Mouse (Mus musculus) liver, embryonic 14.5 days (tissue): ENCODE results near the gene Gm45337. TPM values are rescaled to one million over a fixed set of nuclear protein-coding genes. Genes with fewer than 3 reads are reported as not detected.

Experiments
- ATAC-seq: fragments of 200-750 bp; cut with Nextera tagmentation; 2 replicates; pipeline ENCODE4 v1.8.0; 2017; ENCODE audit warnings: moderate number of reproducible peaks, mild to moderate bottlenecking, moderate library complexity; ENCODE audit not compliant: insufficient read depth
- DNase-seq, 3 experiments: peaks; one replicate each; pipeline ENCODE4 v3.0.0-alpha.2; 2012 to 2013; ENCODE audit warnings: low read depth in 3 of 3, low spot score in 3 of 3
- H3K27ac ChIP-seq: fragments of 300-500 bp; sonication (generic); 2 replicates; pipeline ENCODE4 v1.5.1; 2014; ENCODE audit warnings: moderate library complexity, mild to moderate bottlenecking, control low read depth, inconsistent platforms
- H3K27me3 ChIP-seq: fragments of 300-500 bp; sonication (generic); 2 replicates; pipeline ENCODE4 v1.6.1; 2014; ENCODE audit warnings: mild to moderate bottlenecking, low read length, moderate library complexity; ENCODE audit not compliant: control insufficient read depth, insufficient read depth
- H3K36me3 ChIP-seq: fragments of 300-500 bp; sonication (generic); replicated peaks from 2 replicates; pipeline ENCODE4 v1.6.1; 2014; ENCODE audit warnings: low read depth; ENCODE audit not compliant: control insufficient read depth, insufficient read depth
- H3K4me1 ChIP-seq, 2 experiments: fragments of 200-500 bp in 1 of 2; fragments of 300-500 bp in 1 of 2; sonication (generic) in 1 of 2; replicated peaks; 2 replicates each; pipeline ENCODE4 v1.6.1; 2012 to 2014; ENCODE audit warnings: antibody characterized with exemption in 1 of 2, inconsistent platforms in 1 of 2, low read length in 1 of 2; ENCODE audit not compliant: control insufficient read depth in 2 of 2, insufficient read depth in 2 of 2
- H3K4me2 ChIP-seq: fragments of 300-500 bp; sonication (generic); 2 replicates; pipeline ENCODE4 v1.6.1; 2014; ENCODE audit warnings: low read depth, mild to moderate bottlenecking, control low read depth, moderate library complexity
- H3K4me3 ChIP-seq, 2 experiments: fragments of 200-500 bp in 1 of 2; fragments of 300-500 bp in 1 of 2; sonication (generic) in 1 of 2; 2 replicates each; pipeline ENCODE4 v1.5.1; 2012 to 2014; ENCODE audit warnings: low read depth in 2 of 2, low read length in 2 of 2, mild to moderate bottlenecking in 2 of 2, control low read depth in 1 of 2, inconsistent platforms in 1 of 2, moderate library complexity in 1 of 2; ENCODE audit not compliant: insufficient read depth in 1 of 2
- H3K9ac ChIP-seq: fragments of 300-500 bp; sonication (generic); replicated peaks from 2 replicates; pipeline ENCODE4 v1.6.1; 2014; ENCODE audit warnings: mild to moderate bottlenecking, control low read depth, moderate library complexity
- H3K9me3 ChIP-seq: fragments of 300-500 bp; sonication (generic); 2 replicates; pipeline ENCODE4 v1.6.1; 2016; ENCODE audit warnings: low read length, mixed read lengths; ENCODE audit not compliant: control insufficient read depth
- CTCF ChIP-seq: IDR thresholded peaks from 2 replicates; pipeline ENCODE4 v1.5.1; 2016; ENCODE audit warnings: antibody characterized with exemption, low read depth, control low read depth
- EP300 ChIP-seq: IDR thresholded peaks from 2 replicates; pipeline ENCODE4 v1.6.1; 2016; ENCODE audit warnings: antibody characterized with exemption, low read depth
- WGBS: fragments of 180-500 bp; shearing (Covaris S2); extraction: QIAGEN DNeasy Blood & Tissue Kit; methylation state at CpG from one replicate; pipeline ENCODE4 v1.1.7; 2014; ENCODE audit not compliant: insufficient replicate concordance; 5-methylcytosine and 5-hydroxymethylcytosine counted together
- polyA plus RNA-seq, 2 experiments: library from polyadenylated mRNA; depleted of rRNA in 1 of 2; stranded (reverse) in 1 of 2; unstranded in 1 of 2; fragments of >200 nt; fragmentation: Nextera tagmentation in 1 of 2; extraction: Ambion mirVana in 1 of 2; gene quantifications; 2 replicates each; pipeline versions ENCODE4 v1.2.1 to v1.2.3; 2012 to 2014

Gm45337 gene
- polyA plus RNA-seq, 2 experiments: not detected

DNA sequence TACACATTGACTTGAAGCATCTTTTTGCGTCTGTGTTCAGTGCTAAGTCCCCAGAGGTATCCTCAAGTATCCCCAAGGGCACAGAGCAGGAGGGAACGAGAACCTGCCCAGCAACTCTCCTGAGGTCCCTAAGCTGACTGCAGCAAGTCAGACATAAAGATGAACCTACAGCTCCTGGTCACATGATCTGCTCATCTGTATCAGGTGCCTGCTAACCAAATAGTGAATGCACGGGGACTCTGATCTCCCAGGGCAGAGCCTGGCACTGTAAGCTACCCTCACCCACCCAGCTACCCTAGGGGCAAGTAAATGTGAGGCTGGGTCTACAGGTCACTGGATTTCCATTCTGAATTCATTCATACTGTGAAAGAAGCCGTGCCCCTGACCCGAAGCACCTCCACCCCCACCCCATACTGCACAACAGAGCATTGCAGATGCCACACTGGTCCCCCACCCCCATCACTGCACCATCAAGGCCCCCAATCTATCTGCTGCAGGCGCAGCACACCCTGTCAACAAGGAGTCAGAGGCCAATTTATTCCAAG is 50.6 kb downstream of the Gm45337 start:
- Histone ChIP-seq H3K27me3 (peaks cover 46% of the 10 kb centered on the region), H3K27ac (peak overlapping the region; percentile 72), H3K4me3 (peak overlapping the region; percentile 79 to 80), H3K4me1 (peaks cover 35 to 48% of the 10 kb centered on the region in 2 experiments), H3K4me2 (peak overlapping the region; percentile 89), H3K9ac (peak overlapping the region; percentile 98), H3K9me3 (no peaks in the 10 kb centered on the region), H3K36me3 (no peaks in the 10 kb centered on the region)
- TF ChIP-seq EP300 (no peak), CTCF (no peak)
- ATAC-seq (peak; percentile 14), DNase-seq (no peak)
- WGBS: 23% methylated on average over 6 of the region's 6 CpGs

Other genes with a start within 250 kb of the Gm45337 start
- 13.5 and 15.3 TPM in 2 replicates for gene Tollip, start 226.1 kb downstream of the Gm45337 start, polyA plus RNA-seq (2012; rRNA removed)
- 18.0 and 19.7 TPM in 2 replicates for gene Tollip, start 226.1 kb downstream of the Gm45337 start, polyA plus RNA-seq (2014; fragmentation: Nextera tagmentation; extraction: Ambion mirVana)
- gene Brsk2, start 194.9 kb downstream of the Gm45337 start, polyA plus RNA-seq (2012; rRNA removed): 0.03 and 0.29 TPM in 2 replicates
- 0.05 and 0.10 TPM in 2 replicates for gene Brsk2, start 194.9 kb downstream of the Gm45337 start, polyA plus RNA-seq (2014; fragmentation: Nextera tagmentation; extraction: Ambion mirVana)
- gene Mob2, start 83.5 kb downstream of the Gm45337 start, polyA plus RNA-seq (2012; rRNA removed): 33.9 and 41.5 TPM in 2 replicates
- 68.8 and 75.6 TPM in 2 replicates for gene Mob2, start 83.5 kb downstream of the Gm45337 start, polyA plus RNA-seq (2014; fragmentation: Nextera tagmentation; extraction: Ambion mirVana)
- 2.5 TPM in 2 replicates for gene Dusp8, start 48.8 kb downstream of the Gm45337 start, polyA plus RNA-seq (2012; rRNA removed)
- 3.8 and 4.2 TPM in 2 replicates for gene Dusp8, start 48.8 kb downstream of the Gm45337 start, polyA plus RNA-seq (2014; fragmentation: Nextera tagmentation; extraction: Ambion mirVana)
- not detected in 2 replicates for gene Gm45618, start 23.9 kb downstream of the Gm45337 start, polyA plus RNA-seq (2012; rRNA removed)
- gene Gm45618, start 23.9 kb downstream of the Gm45337 start, polyA plus RNA-seq (2014; fragmentation: Nextera tagmentation; extraction: Ambion mirVana): not detected in 2 replicates
- gene Gm39115, start 8.6 kb downstream of the Gm45337 start, polyA plus RNA-seq (2012; rRNA removed): not detected in 2 replicates
- not detected in 2 replicates for gene Gm39115, start 8.6 kb downstream of the Gm45337 start, polyA plus RNA-seq (2014; fragmentation: Nextera tagmentation; extraction: Ambion mirVana)
- not detected in 2 replicates for gene Gm29735, start 12.5 kb upstream of the Gm45337 start, polyA plus RNA-seq (2012; rRNA removed)
- not detected in 2 replicates for gene Gm29735, start 12.5 kb upstream of the Gm45337 start, polyA plus RNA-seq (2014; fragmentation: Nextera tagmentation; extraction: Ambion mirVana)
- not detected in 2 replicates for gene Gm4553, start 21.1 kb upstream of the Gm45337 start, polyA plus RNA-seq (2012; rRNA removed)
- gene Gm4553, start 21.1 kb upstream of the Gm45337 start, polyA plus RNA-seq (2014; fragmentation: Nextera tagmentation; extraction: Ambion mirVana): not detected in 2 replicates
- gene Krtap5-2, start 31.4 kb upstream of the Gm45337 start, polyA plus RNA-seq (2012; rRNA removed): not detected in 2 replicates
- not detected in 2 replicates for gene Krtap5-2, start 31.4 kb upstream of the Gm45337 start, polyA plus RNA-seq (2014; fragmentation: Nextera tagmentation; extraction: Ambion mirVana)
- not detected in 2 replicates for gene Gm10153, start 45.8 kb upstream of the Gm45337 start, polyA plus RNA-seq (2012; rRNA removed)
- not detected in 2 replicates for gene Gm10153, start 45.8 kb upstream of the Gm45337 start, polyA plus RNA-seq (2014; fragmentation: Nextera tagmentation; extraction: Ambion mirVana)
- gene Krtap5-3, start 56.8 kb upstream of the Gm45337 start, polyA plus RNA-seq (2012; rRNA removed): not detected in 2 replicates
- not detected in 2 replicates for gene Krtap5-3, start 56.8 kb upstream of the Gm45337 start, polyA plus RNA-seq (2014; fragmentation: Nextera tagmentation; extraction: Ambion mirVana)
- not detected in 2 replicates for gene Gm7579, start 67.3 kb upstream of the Gm45337 start, polyA plus RNA-seq (2012; rRNA removed)
- gene Gm7579, start 67.3 kb upstream of the Gm45337 start, polyA plus RNA-seq (2014; fragmentation: Nextera tagmentation; extraction: Ambion mirVana): not detected in 2 replicates
- not detected in 2 replicates for gene Krtap5-5, start 85.4 kb upstream of the Gm45337 start, polyA plus RNA-seq (2012; rRNA removed)
- not detected in 2 replicates for gene Krtap5-5, start 85.4 kb upstream of the Gm45337 start, polyA plus RNA-seq (2014; fragmentation: Nextera tagmentation; extraction: Ambion mirVana)
- gene Gm40460, start 96.5 kb upstream of the Gm45337 start, polyA plus RNA-seq (2012; rRNA removed): not detected in 2 replicates
- not detected in 2 replicates for gene Gm40460, start 96.5 kb upstream of the Gm45337 start, polyA plus RNA-seq (2014; fragmentation: Nextera tagmentation; extraction: Ambion mirVana)
- gene Gm2431, start 113.7 kb upstream of the Gm45337 start, polyA plus RNA-seq (2012; rRNA removed): not detected in 2 replicates
- gene Gm2431, start 113.7 kb upstream of the Gm45337 start, polyA plus RNA-seq (2014; fragmentation: Nextera tagmentation; extraction: Ambion mirVana): not detected in 2 replicates
- not detected in 2 replicates for gene Gm4559, start 129.8 kb upstream of the Gm45337 start, polyA plus RNA-seq (2012; rRNA removed)
- not detected in 2 replicates for gene Gm4559, start 129.8 kb upstream of the Gm45337 start, polyA plus RNA-seq (2014; fragmentation: Nextera tagmentation; extraction: Ambion mirVana)
- gene Krtap5-1, start 152.5 kb upstream of the Gm45337 start, polyA plus RNA-seq (2012; rRNA removed): not detected in 2 replicates
- not detected in 2 replicates for gene Krtap5-1, start 152.5 kb upstream of the Gm45337 start, polyA plus RNA-seq (2014; fragmentation: Nextera tagmentation; extraction: Ambion mirVana)
- not detected in 2 replicates for gene Krtap5-4, start 158.9 kb upstream of the Gm45337 start, polyA plus RNA-seq (2012; rRNA removed)
- not detected in 2 replicates for gene Krtap5-4, start 158.9 kb upstream of the Gm45337 start, polyA plus RNA-seq (2014; fragmentation: Nextera tagmentation; extraction: Ambion mirVana)
- gene Ifitm10, start 229.1 kb upstream of the Gm45337 start, polyA plus RNA-seq (2012; rRNA removed): 0.87 and 1.1 TPM in 2 replicates
- 1.0 and 1.3 TPM in 2 replicates for gene Ifitm10, start 229.1 kb upstream of the Gm45337 start, polyA plus RNA-seq (2014; fragmentation: Nextera tagmentation; extraction: Ambion mirVana)
- 0.66 TPM in 1 of 2 replicates, not detected in the other for gene Gm49369, start 238.1 kb upstream of the Gm45337 start, polyA plus RNA-seq (2012; rRNA removed)
- 0.29 TPM in 1 of 2 replicates, not detected in the other for gene Gm49369, start 238.1 kb upstream of the Gm45337 start, polyA plus RNA-seq (2014; fragmentation: Nextera tagmentation; extraction: Ambion mirVana)
- gene Ctsd, start 243.4 kb upstream of the Gm45337 start, polyA plus RNA-seq (2012; rRNA removed): 180 and 209 TPM in 2 replicates
- gene Ctsd, start 243.4 kb upstream of the Gm45337 start, polyA plus RNA-seq (2014; fragmentation: Nextera tagmentation; extraction: Ambion mirVana): 324 and 349 TPM in 2 replicates